Mouse (Mus musculus): Measurements from ENCODE around the gene Nkap. TPM values are rescaled to one million over a fixed set of nuclear protein-coding genes. Genes with fewer than 3 reads are reported as not detected.
"Not testable (repeated sequence)": the region's sequence is repeated elsewhere in the genome, so short reads cannot be mapped to it uniquely, and the experiment has no call there.

The Nkap gene
- polyA plus RNA-seq (2016; fragmentation: Nextera tagmentation; extraction: Ambion mirVana): 22.5 and 25.4 TPM in 2 replicates

GRCm38 (mm10) chrX:37126671-37127358, at the start of gene Nkap:
Gene Nkap (plus strand): TSS chrX:37126795.
- H3K9ac ChIP-seq: peak within 1 kb of the TSS; percentile 68
- H3K4me2 ChIP-seq (replicated peaks): peak within 1 kb of the TSS; percentile 57
- H3K4me3 ChIP-seq: peak within 1 kb of the TSS; percentile 60
- no peaks in the 10 kb centered on the region for H3K9me3 ChIP-seq
- 14% methylated on average over 58 of the region's 58 CpGs for WGBS
- H3K27ac ChIP-seq: peak within 1 kb of the TSS; percentile 42; the same call in 1 of the 2 replicates
- H3K4me1 ChIP-seq: peaks cover 4% of the 10 kb centered on the region
- no peaks in the 10 kb centered on the region for H3K36me3 ChIP-seq
- no peaks in the 10 kb centered on the region for H3K27me3 ChIP-seq (replicated peaks)
- ATAC-seq (ENCODE audit: low FRiP score, low read depth): peak; percentile 90

- WGBS: 71% methylated on average over 4 of the region's 4 CpGs
- not testable (repeated sequence) for ATAC-seq (ENCODE audit: low FRiP score, low read depth); H3K27ac ChIP-seq
These were observed 46.2 kb upstream of the Nkap start for GRCm38 (mm10) chrX:37080345-37080744.

GRCm38 (mm10) chrX:37081194-37081593, 45.4 kb upstream of the Nkap start:
- Histone ChIP-seq H3K4me2 (replicated peaks) (no peak overlapping the region), H3K9me3 (no peaks in the 10 kb centered on the region), H3K4me1 (peaks cover 3% of the 10 kb centered on the region; the same call in 1 of the 2 replicates), H3K27ac (no peak overlapping the region), H3K27me3 (replicated peaks) (no peaks in the 10 kb centered on the region), H3K9ac (no peak overlapping the region), H3K4me3 (no peak overlapping the region), H3K36me3 (peaks cover 3% of the 10 kb centered on the region; the same call in 1 of the 2 replicates)
- 62% methylated on average over 6 of the region's 6 CpGs for WGBS
- ATAC-seq (ENCODE audit: low FRiP score, low read depth): no peak

More at GRCm38 (mm10) chrX:37080345-37080744, 46.2 kb upstream of the Nkap start:
- not testable (repeated sequence) for H3K27me3 ChIP-seq (replicated peaks); H3K9ac ChIP-seq; H3K4me2 ChIP-seq (replicated peaks); H3K9me3 ChIP-seq; H3K4me1 ChIP-seq; H3K36me3 ChIP-seq; H3K4me3 ChIP-seq

GRCm38 (mm10) chrX:37084318-37084926, 42.2 kb upstream of the Nkap start:
- H3K27me3 ChIP-seq (replicated peaks): no peaks in the 10 kb centered on the region
- peak overlapping the region; percentile 52 for H3K4me3 ChIP-seq
- peak overlapping the region; percentile 71 for H3K4me2 ChIP-seq (replicated peaks)
- H3K9me3 ChIP-seq: no peaks in the 10 kb centered on the region
- peak; percentile 38 for ATAC-seq (ENCODE audit: low FRiP score, low read depth)
- H3K27ac ChIP-seq: peak overlapping the region; percentile 37; the same call in 1 of the 2 replicates
- H3K9ac ChIP-seq: peak overlapping the region; percentile 64
- peaks cover 3% of the 10 kb centered on the region; the same call in 1 of the 2 replicates for H3K4me1 ChIP-seq
- WGBS: 18% methylated on average over 19 of the region's 19 CpGs
- H3K36me3 ChIP-seq: peaks cover 3% of the 10 kb centered on the region; the same call in 1 of the 2 replicates

- H3K9ac ChIP-seq: peak within 1 kb of the TSS; percentile 64
- H3K36me3 ChIP-seq: peaks cover 3% of the 10 kb centered on the region; the same call in 1 of the 2 replicates
- 10% methylated on average over 38 of the region's 38 CpGs for WGBS
- H3K27ac ChIP-seq: peak within 1 kb of the TSS; percentile 37; the same call in 1 of the 2 replicates
- H3K4me2 ChIP-seq (replicated peaks): peak within 1 kb of the TSS; percentile 71
- peaks cover 3% of the 10 kb centered on the region; the same call in 1 of the 2 replicates for H3K4me1 ChIP-seq
- H3K4me3 ChIP-seq: peak within 1 kb of the TSS; percentile 52
- H3K27me3 ChIP-seq (replicated peaks): no peaks in the 10 kb centered on the region
- no peaks in the 10 kb centered on the region for H3K9me3 ChIP-seq
- ATAC-seq (ENCODE audit: low FRiP score, low read depth): peak; percentile 94
These were observed 41.5 kb upstream of the Nkap start, which contains the start of gene Rpl39 for GRCm38 (mm10) chrX:37084927-37085660. Gene Rpl39 (minus strand): TSS chrX:37085402.

GRCm38 (mm10) chrX:37085665-37086064, 40.9 kb upstream of the Nkap start:
- Histone ChIP-seq H3K9me3 (no peaks in the 10 kb centered on the region), H3K4me1 (peaks cover 3% of the 10 kb centered on the region; the same call in 1 of the 2 replicates), H3K4me3 (peak overlapping the region; percentile 52), H3K9ac (no peak overlapping the region), H3K36me3 (peaks cover 3% of the 10 kb centered on the region; the same call in 1 of the 2 replicates), H3K27ac (no peak overlapping the region), H3K4me2 (replicated peaks) (peak overlapping the region; percentile 46), H3K27me3 (replicated peaks) (no peaks in the 10 kb centered on the region)
- ATAC-seq (ENCODE audit: low FRiP score, low read depth): no peak
- 24% methylated on average over 9 of the region's 9 CpGs for WGBS

GRCm38 (mm10) chrX:37088778-37089177, 37.8 kb upstream of the Nkap start:
- 87% methylated on average over 1 of the region's 1 CpGs for WGBS
- H3K9ac ChIP-seq: no peak overlapping the region

GRCm38 (mm10) chrX:37091457-37091856, 35.1 kb upstream of the Nkap start:
- ATAC-seq (ENCODE audit: low FRiP score, low read depth): no peak
- 84% methylated on average over 3 of the region's 3 CpGs for WGBS

More at GRCm38 (mm10) chrX:37088778-37089177, 37.8 kb upstream of the Nkap start:
- Histone ChIP-seq H3K9me3 (no peaks in the 10 kb centered on the region), H3K4me1 (no peaks in the 10 kb centered on the region), H3K4me3 (no peak overlapping the region), H3K4me2 (replicated peaks) (no peak overlapping the region), H3K27me3 (replicated peaks) (no peaks in the 10 kb centered on the region), H3K36me3 (no peaks in the 10 kb centered on the region; the same call in 1 of the 2 replicates), H3K27ac (no peak overlapping the region)
- no peak for ATAC-seq (ENCODE audit: low FRiP score, low read depth)

GRCm38 (mm10) chrX:37095106-37095768, 31.4 kb upstream of the Nkap start:
- no peaks in the 10 kb centered on the region for H3K4me1 ChIP-seq
- H3K27me3 ChIP-seq (replicated peaks): no peaks in the 10 kb centered on the region
- no peak overlapping the region for H3K4me3 ChIP-seq
- no peak overlapping the region for H3K27ac ChIP-seq
- WGBS: 90% methylated on average over 11 of the region's 11 CpGs
- H3K9me3 ChIP-seq: no peaks in the 10 kb centered on the region
- H3K4me2 ChIP-seq (replicated peaks): no peak overlapping the region
- ATAC-seq (ENCODE audit: low FRiP score, low read depth): no peak
- peaks cover 5% of the 10 kb centered on the region; the same call in 1 of the 2 replicates for H3K36me3 ChIP-seq
- H3K9ac ChIP-seq: no peak overlapping the region

More at GRCm38 (mm10) chrX:37091457-37091856, 35.1 kb upstream of the Nkap start:
- Histone ChIP-seq H3K27ac (no peak overlapping the region), H3K4me1 (no peaks in the 10 kb centered on the region), H3K27me3 (replicated peaks) (no peaks in the 10 kb centered on the region), H3K4me3 (no peak overlapping the region), H3K9me3 (no peaks in the 10 kb centered on the region), H3K9ac (no peak overlapping the region), H3K36me3 (no peaks in the 10 kb centered on the region; the same call in 1 of the 2 replicates), H3K4me2 (replicated peaks) (no peak overlapping the region)

GRCm38 (mm10) chrX:37098681-37099080, 27.9 kb upstream of the Nkap start:
- Histone ChIP-seq H3K9ac (no peak overlapping the region), H3K4me1 (no peaks in the 10 kb centered on the region), H3K9me3 (no peaks in the 10 kb centered on the region), H3K4me2 (replicated peaks) (no peak overlapping the region), H3K27ac (no peak overlapping the region), H3K4me3 (no peak overlapping the region), H3K27me3 (replicated peaks) (no peaks in the 10 kb centered on the region), H3K36me3 (peaks cover 8% of the 10 kb centered on the region; the same call in 1 of the 2 replicates)
- ATAC-seq (ENCODE audit: low FRiP score, low read depth): no peak
- WGBS: 92% methylated on average over 3 of the region's 3 CpGs

- Histone ChIP-seq H3K27me3 (replicated peaks) (no peaks in the 10 kb centered on the region), H3K4me1 (no peaks in the 10 kb centered on the region), H3K27ac (no peak overlapping the region), H3K4me3 (no peak overlapping the region), H3K4me2 (replicated peaks) (no peak overlapping the region), H3K36me3 (peaks cover 6% of the 10 kb centered on the region), H3K9me3 (no peaks in the 10 kb centered on the region), H3K9ac (no peak overlapping the region)
- WGBS: 86% methylated on average over 2 of the region's 2 CpGs
- no peak for ATAC-seq (ENCODE audit: low FRiP score, low read depth)
These were observed 22.8 kb upstream of the Nkap start for GRCm38 (mm10) chrX:37103826-37104225.

All from neural tube, embryonic 12.5 days (tissue).